Mouse (Mus musculus) bone marrow macrophage, adult 2 months (primary cell): Measurements from ENCODE around the gene Gm28557.

ENCODE experiments used
- CTCF ChIP-seq: IDR thresholded peaks from 2 replicates; pipeline ENCODE4 v1.5.1; 2012; ENCODE audit warnings: low read depth, mild to moderate bottlenecking, low read length, moderate library complexity
- POLR2A ChIP-seq: IDR thresholded peaks from 2 replicates; pipeline ENCODE4 v1.6.1; 2012; ENCODE audit warnings: mild to moderate bottlenecking, low read depth, low read length, borderline replicate concordance

GRCm38 (mm10) chr13:67065386-67065785 is 43.0 kb downstream of the Gm28557 start:
- TF ChIP-seq POLR2A (no peak), CTCF (no peak)
